Mouse (Mus musculus) small intestine, adult 2 months (tissue): ENCODE measurements around the gene Daam1.

Source experiments
- CTCF ChIP-seq: fragments of 200-500 bp; IDR thresholded peaks from 2 replicates; pipeline ENCODE4 v1.5.1; 2012; ENCODE audit warnings: low read depth, mild to moderate bottlenecking, control low read depth, inconsistent platforms, low read length, moderate library complexity, mixed read lengths; ENCODE audit not compliant: insufficient replicate concordance, insufficient read length; ENCODE audit errors: extremely low read depth
- POLR2A ChIP-seq: fragments of 200-500 bp; IDR thresholded peaks from 2 replicates; pipeline ENCODE4 v1.6.1; 2012; ENCODE audit warnings: low read depth, mild to moderate bottlenecking, control low read depth, inconsistent platforms, low read length, moderate library complexity

- no peak for TF ChIP-seq POLR2A
- no peak for TF ChIP-seq CTCF
Measured at GRCm38 (mm10) chr12:71874984-71875383, 44.1 kb downstream of the Daam1 start.
